Mouse (Mus musculus) neural tube, embryonic 13.5 days (tissue): ENCODE measurements around the gene Plpp6. TPM values are rescaled to one million over a fixed set of nuclear protein-coding genes. Genes with fewer than 3 reads are reported as not detected.
A peak's percentile ranks its signal among the peaks of the same experiment; 100 is the strongest.
"Not testable (repeated sequence)": the region's sequence is repeated elsewhere in the genome, so short reads cannot be mapped to it uniquely, and the experiment has no call there.

Experiments
- ATAC-seq: fragments of 200-750 bp; cut with Nextera tagmentation; 2 replicates; pipeline ENCODE4 v1.8.0; 2017; ENCODE audit warnings: low read depth, mild to moderate bottlenecking, moderate TSS enrichment, moderate library complexity
- H3K27ac ChIP-seq: fragments of 300-500 bp; sonication (generic); replicated peaks from 2 replicates; pipeline ENCODE4 v1.5.1; 2015; ENCODE audit warnings: moderate library complexity, mild to moderate bottlenecking, inconsistent platforms
- H3K27me3 ChIP-seq: fragments of 300-500 bp; sonication (generic); 2 replicates; pipeline ENCODE4 v1.6.1; 2015; ENCODE audit warnings: mild to moderate bottlenecking, inconsistent platforms
- H3K36me3 ChIP-seq: fragments of 300-500 bp; sonication (generic); 2 replicates; pipeline ENCODE4 v1.6.1; 2015; ENCODE audit warnings: mild to moderate bottlenecking, inconsistent platforms
- H3K4me1 ChIP-seq: fragments of 300-500 bp; sonication (generic); replicated peaks from 2 replicates; pipeline ENCODE4 v1.6.1; 2015; ENCODE audit warnings: inconsistent platforms
- H3K4me2 ChIP-seq: fragments of 300-500 bp; sonication (generic); 2 replicates; pipeline ENCODE4 v1.6.1; 2015; ENCODE audit warnings: inconsistent platforms, mild to moderate bottlenecking, moderate library complexity
- H3K4me3 ChIP-seq: fragments of 300-500 bp; sonication (generic); 2 replicates; pipeline ENCODE4 v1.5.1; 2015; ENCODE audit warnings: mild to moderate bottlenecking, inconsistent platforms
- H3K9ac ChIP-seq: fragments of 300-500 bp; sonication (generic); 2 replicates; pipeline ENCODE4 v1.6.1; 2015; ENCODE audit warnings: moderate library complexity, mild to moderate bottlenecking, inconsistent platforms
- H3K9me3 ChIP-seq: fragments of 300-500 bp; sonication (generic); 2 replicates; pipeline ENCODE4 v1.6.1; 2016; ENCODE audit warnings: inconsistent platforms
- WGBS: fragments of 180-500 bp; shearing (Covaris S2); methylation state at CpG from one replicate; pipeline ENCODE4 v1.1.7; 2015; 5-methylcytosine and 5-hydroxymethylcytosine counted together
- polyA plus RNA-seq: library from polyadenylated mRNA; unstranded; fragments of >200 nt; fragmentation: Nextera tagmentation; extraction: Ambion mirVana; gene quantifications from 2 replicates; pipeline ENCODE4 v1.2.1, GENCODE M21; 2015

Plpp6 gene
- polyA plus RNA-seq, 1 experiment from 2014 or later = 12.0 TPM

GRCm38 (mm10) chr19:28990590-28991221 is 27.0 kb downstream of the Plpp6 start:
- Histone ChIP-seq H3K4me2 (peak overlapping the region; percentile 74), H3K36me3 (peaks cover 18% of the 10 kb centered on the region), H3K27ac (peak overlapping the region; percentile 89), H3K4me3 (peak overlapping the region; percentile 97), H3K9ac (peak overlapping the region; percentile 92), H3K27me3 (no peaks in the 10 kb centered on the region), H3K4me1 (peaks cover 26% of the 10 kb centered on the region), H3K9me3 (no peaks in the 10 kb centered on the region)
- peak; percentile 80 for ATAC-seq
- WGBS = under 1% methylated on average over 37 of the region's 41 CpGs

GRCm38 (mm10) chr19:28991391-28991790 is 27.6 kb downstream of the Plpp6 start:
- H3K4me2 ChIP-seq = peak overlapping the region; percentile 74
- H3K27ac ChIP-seq = peak overlapping the region; percentile 89; the same call in 1 of the 2 replicates

GRCm38 (mm10) chr19:28994870-28995269 is 31.1 kb downstream of the Plpp6 start:
- Histone ChIP-seq H3K4me3 (no peak overlapping the region), H3K9me3 (no peaks in the 10 kb centered on the region), H3K27ac (peak overlapping the region; percentile 35), H3K27me3 (no peaks in the 10 kb centered on the region), H3K9ac (no peak overlapping the region), H3K4me2 (no peak overlapping the region), H3K4me1 (peaks cover 22% of the 10 kb centered on the region), H3K36me3 (peaks cover 39% of the 10 kb centered on the region)
- no peak for ATAC-seq
- WGBS = 66% methylated on average over 7 of the region's 7 CpGs

More at GRCm38 (mm10) chr19:28991391-28991790, 27.6 kb downstream of the Plpp6 start:
- Histone ChIP-seq H3K27me3 (no peaks in the 10 kb centered on the region), H3K4me1 (peaks cover 26% of the 10 kb centered on the region), H3K9ac (peak overlapping the region; percentile 92), H3K36me3 (peaks cover 24% of the 10 kb centered on the region), H3K9me3 (no peaks in the 10 kb centered on the region), H3K4me3 (peak overlapping the region; percentile 97)
- 79% methylated on average over 5 of the region's 5 CpGs for WGBS
- ATAC-seq = no peak

GRCm38 (mm10) chr19:28995366-28995765 is 31.6 kb downstream of the Plpp6 start:
- peak overlapping the region; percentile 35 for H3K27ac ChIP-seq
- no peak overlapping the region for H3K4me3 ChIP-seq
- H3K4me1 ChIP-seq = peaks cover 21% of the 10 kb centered on the region
- peaks cover 44% of the 10 kb centered on the region for H3K36me3 ChIP-seq
- no peak overlapping the region for H3K9ac ChIP-seq
- 91% methylated on average over 5 of the region's 5 CpGs for WGBS
- no peak for ATAC-seq
- H3K9me3 ChIP-seq = no peaks in the 10 kb centered on the region
- no peak overlapping the region for H3K4me2 ChIP-seq
- H3K27me3 ChIP-seq = no peaks in the 10 kb centered on the region

- H3K27ac ChIP-seq = no peak overlapping the region
- no peaks in the 10 kb centered on the region for H3K9me3 ChIP-seq
- H3K4me1 ChIP-seq = peaks cover 11% of the 10 kb centered on the region
- H3K4me3 ChIP-seq = no peak overlapping the region
- WGBS = 94% methylated on average over 4 of the region's 4 CpGs
- no peaks in the 10 kb centered on the region for H3K27me3 ChIP-seq
- H3K4me2 ChIP-seq = no peak overlapping the region
- ATAC-seq = no peak
- no peak overlapping the region for H3K9ac ChIP-seq
- peaks cover 70% of the 10 kb centered on the region for H3K36me3 ChIP-seq
Observed at GRCm38 (mm10) chr19:28997976-28998630, 34.4 kb downstream of the Plpp6 start.

GRCm38 (mm10) chr19:29000321-29000720 is 36.6 kb downstream of the Plpp6 start:
- 96% methylated on average over 16 of the region's 16 CpGs for WGBS

GRCm38 (mm10) chr19:29008069-29008706 is 44.4 kb downstream of the Plpp6 start:
- no peak overlapping the region for H3K4me3 ChIP-seq
- H3K9ac ChIP-seq = no peak overlapping the region
- 91% methylated on average over 3 of the region's 3 CpGs for WGBS
- H3K4me1 ChIP-seq = no peaks in the 10 kb centered on the region
- peaks cover 56% of the 10 kb centered on the region for H3K36me3 ChIP-seq
- no peaks in the 10 kb centered on the region for H3K9me3 ChIP-seq
- ATAC-seq = no peak
- no peaks in the 10 kb centered on the region for H3K27me3 ChIP-seq
- H3K27ac ChIP-seq = no peak overlapping the region
- H3K4me2 ChIP-seq = no peak overlapping the region

More at GRCm38 (mm10) chr19:29000321-29000720, 36.6 kb downstream of the Plpp6 start:
- H3K36me3 ChIP-seq = peaks cover 56% of the 10 kb centered on the region
- not testable (repeated sequence) for H3K9me3 ChIP-seq, H3K27me3 ChIP-seq, H3K27ac ChIP-seq, ATAC-seq, H3K4me3 ChIP-seq, H3K4me1 ChIP-seq, H3K4me2 ChIP-seq, H3K9ac ChIP-seq

GRCm38 (mm10) chr19:29009046-29009445 is 45.3 kb downstream of the Plpp6 start:
- no peak overlapping the region for H3K27ac ChIP-seq
- H3K4me2 ChIP-seq = no peak overlapping the region
- WGBS = 95% methylated on average over 11 of the region's 11 CpGs
- H3K27me3 ChIP-seq = no peaks in the 10 kb centered on the region
- no peak overlapping the region for H3K9ac ChIP-seq
- no peaks in the 10 kb centered on the region for H3K4me1 ChIP-seq
- no peak for ATAC-seq
- peaks cover 62% of the 10 kb centered on the region for H3K36me3 ChIP-seq
- no peak overlapping the region for H3K4me3 ChIP-seq
- H3K9me3 ChIP-seq = no peaks in the 10 kb centered on the region

GRCm38 (mm10) chr19:29011355-29011990 is 47.7 kb downstream of the Plpp6 start:
- 89% methylated on average over 12 of the region's 12 CpGs for WGBS
- Histone ChIP-seq H3K36me3 (peaks cover 79% of the 10 kb centered on the region), H3K27ac (no peak overlapping the region), H3K9me3 (no peaks in the 10 kb centered on the region), H3K4me3 (no peak overlapping the region), H3K4me2 (no peak overlapping the region), H3K9ac (no peak overlapping the region), H3K27me3 (no peaks in the 10 kb centered on the region), H3K4me1 (no peaks in the 10 kb centered on the region)
- no peak for ATAC-seq

- WGBS = 66% methylated on average over 5 of the region's 5 CpGs
- Histone ChIP-seq H3K4me2 (no peak overlapping the region), H3K9me3 (no peaks in the 10 kb centered on the region), H3K9ac (no peak overlapping the region), H3K4me3 (no peak overlapping the region), H3K36me3 (peaks cover 73% of the 10 kb centered on the region), H3K27me3 (no peaks in the 10 kb centered on the region), H3K4me1 (no peaks in the 10 kb centered on the region), H3K27ac (no peak overlapping the region)
- no peak for ATAC-seq
Observed at GRCm38 (mm10) chr19:29014466-29015055, 50.8 kb downstream of the Plpp6 start.

GRCm38 (mm10) chr19:29015410-29016203 is 51.9 kb downstream of the Plpp6 start:
- no peaks in the 10 kb centered on the region for H3K9me3 ChIP-seq
- H3K36me3 ChIP-seq = peaks cover 80% of the 10 kb centered on the region
- no peak overlapping the region for H3K4me3 ChIP-seq
- no peaks in the 10 kb centered on the region for H3K4me1 ChIP-seq
- H3K27ac ChIP-seq = no peak overlapping the region
- H3K4me2 ChIP-seq = no peak overlapping the region
- H3K9ac ChIP-seq = no peak overlapping the region
- H3K27me3 ChIP-seq = no peaks in the 10 kb centered on the region
- ATAC-seq = no peak
- 82% methylated on average over 8 of the region's 8 CpGs for WGBS
